Mouse (Mus musculus): Measurements from ENCODE around the gene Tfcp2l1. TPM values are rescaled to one million over a fixed set of nuclear protein-coding genes. Genes with fewer than 3 reads are reported as not detected.
A peak's percentile ranks its signal among the peaks of the same experiment; 100 is the strongest.
"Not testable (repeated sequence)": the region's sequence is repeated elsewhere in the genome, so short reads cannot be mapped to it uniquely, and the experiment has no call there.

The Tfcp2l1 gene
- total RNA-seq (2014; fragmentation: Nextera tagmentation) (not detected in 2 replicates), total RNA-seq (2017) (0.15 and 1.7 TPM in 2 replicates)

- peak; percentile 94 for ATAC-seq (replicated peaks; ENCODE audit: poor library complexity, severe bottlenecking)
Observed at GRCm38 (mm10) chr1:118627781-118628464, at the start of gene Tfcp2l1. Gene Tfcp2l1, plus strand, starts transcription at chr1:118627945.

GRCm38 (mm10) chr1:118580174-118580702 is 47.5 kb upstream of the Tfcp2l1 start:
- peak; percentile 68 for ATAC-seq (replicated peaks; ENCODE audit: poor library complexity, severe bottlenecking)

GRCm38 (mm10) chr1:118581179-118581578 is 46.6 kb upstream of the Tfcp2l1 start:
- ATAC-seq (replicated peaks; ENCODE audit: poor library complexity, severe bottlenecking): peak; percentile 91

- no peak for ATAC-seq (replicated peaks; ENCODE audit: poor library complexity, severe bottlenecking)
Observed at GRCm38 (mm10) chr1:118589721-118590120, 38.0 kb upstream of the Tfcp2l1 start.

GRCm38 (mm10) chr1:118592933-118593332 is 34.8 kb upstream of the Tfcp2l1 start:
- ATAC-seq (replicated peaks; ENCODE audit: poor library complexity, severe bottlenecking): no peak

- ATAC-seq (replicated peaks; ENCODE audit: poor library complexity, severe bottlenecking): no peak
Observed at GRCm38 (mm10) chr1:118595395-118595794, 32.4 kb upstream of the Tfcp2l1 start.

- ATAC-seq (replicated peaks; ENCODE audit: poor library complexity, severe bottlenecking): no peak
Observed at GRCm38 (mm10) chr1:118597475-118598213, 30.1 kb upstream of the Tfcp2l1 start.

- ATAC-seq (replicated peaks; ENCODE audit: poor library complexity, severe bottlenecking): no peak
Observed at GRCm38 (mm10) chr1:118598339-118598738, 29.4 kb upstream of the Tfcp2l1 start.

GRCm38 (mm10) chr1:118613631-118614183 is 14.0 kb upstream of the Tfcp2l1 start:
- no peak for ATAC-seq (replicated peaks; ENCODE audit: poor library complexity, severe bottlenecking)

GRCm38 (mm10) chr1:118621055-118621454 is 6.7 kb upstream of the Tfcp2l1 start:
- ATAC-seq (replicated peaks; ENCODE audit: poor library complexity, severe bottlenecking): not testable (repeated sequence)

GRCm38 (mm10) chr1:118622857-118623256 is 4.9 kb upstream of the Tfcp2l1 start:
- ATAC-seq (replicated peaks; ENCODE audit: poor library complexity, severe bottlenecking): no peak

GRCm38 (mm10) chr1:118625461-118625860 is 2.3 kb upstream of the Tfcp2l1 start:
- ATAC-seq (replicated peaks; ENCODE audit: poor library complexity, severe bottlenecking): no peak

- no peak for ATAC-seq (replicated peaks; ENCODE audit: poor library complexity, severe bottlenecking)
Observed at GRCm38 (mm10) chr1:118625921-118626320, 1.8 kb upstream of the Tfcp2l1 start.

- no peak for ATAC-seq (replicated peaks; ENCODE audit: poor library complexity, severe bottlenecking)
Observed at GRCm38 (mm10) chr1:118626452-118626851, 1.3 kb upstream of the Tfcp2l1 start.

GRCm38 (mm10) chr1:118633415-118633980 is 5.8 kb downstream of the Tfcp2l1 start:
- ATAC-seq (replicated peaks; ENCODE audit: poor library complexity, severe bottlenecking): no peak; the same call in 1 of the 2 replicates

- ATAC-seq (replicated peaks; ENCODE audit: poor library complexity, severe bottlenecking): no peak
Observed at GRCm38 (mm10) chr1:118642296-118642999, 14.7 kb downstream of the Tfcp2l1 start.

GRCm38 (mm10) chr1:118643138-118643979 is 15.6 kb downstream of the Tfcp2l1 start:
- ATAC-seq (replicated peaks; ENCODE audit: poor library complexity, severe bottlenecking): no peak

- ATAC-seq (replicated peaks; ENCODE audit: poor library complexity, severe bottlenecking): no peak
Observed at GRCm38 (mm10) chr1:118645701-118646100, 18.0 kb downstream of the Tfcp2l1 start.

- ATAC-seq (replicated peaks; ENCODE audit: poor library complexity, severe bottlenecking): no peak
Observed at GRCm38 (mm10) chr1:118648015-118648414, 20.3 kb downstream of the Tfcp2l1 start.

Measured in granulocyte monocyte progenitor cell, adult 5-6 weeks (primary cell).